Comparison of ENCODE assay signal across 9 mouse cellular contexts in genomic region chr6:139655399-139655798, GRCm38 (mm10).
DNase-seq lines count a peak whose midpoint lies in the region; ATAC-seq and TF ChIP-seq lines count a peak whose summit lies in the region.
"Had no signal": no experiment of that assay in that cellular context is flagged by ENCODE, and none has a peak within 500 bp of the region (broad histone marks: within the 10 kb centered on the region; RNA-seq: fewer than 3 reads in every experiment).

No protein-coding gene starts in this region.

- H3K27ac ChIP-seq in midbrain, embryonic 14.5 days (replicated peaks; ENCODE audit: low read depth, low read length): no peak overlapping the region
- H3K27ac ChIP-seq in midbrain, embryonic 13.5 days: no peak overlapping the region
- H3K27ac ChIP-seq in limb, embryonic 14.5 days (replicated peaks; ENCODE audit: low read depth, low read length): no peak overlapping the region
- H3K27ac ChIP-seq: liver, embryonic 15.5 days had no signal

- H3K36me3 ChIP-seq in midbrain, embryonic 14.5 days (ENCODE audit: control insufficient read depth, insufficient read depth, low read length): no peaks in the 10 kb centered on the region
- no peaks in the 10 kb centered on the region for H3K36me3 ChIP-seq in midbrain, embryonic 13.5 days
- no peaks in the 10 kb centered on the region for H3K36me3 ChIP-seq in limb, embryonic 14.5 days (ENCODE audit: control insufficient read depth, insufficient read depth, low read length)

- no peak for TF ChIP-seq POLR2A in limb, embryonic 14.5 days (IDR thresholded peaks at IDR 0.05; ENCODE audit: borderline replicate concordance, extremely low read depth, insufficient read depth, insufficient read length)

- DNase-seq in gastrocnemius, postnatal 10 days: peak; percentile 24
- DNase-seq in gastrocnemius, postnatal 25 days: no peak
- peak; percentile 80 for DNase-seq in midbrain, embryonic 14.5 days
- DNase-seq in embryo, embryonic 10 days (ENCODE audit: low spot score): peak; percentile 60
- peak; percentile 63 for DNase-seq in limb, embryonic 14.5 days (ENCODE audit: low spot score)
- no peak for DNase-seq in spleen, postnatal 36 days (ENCODE audit: low spot score in 2 of 2)
- DNase-seq in spleen, adult 12 weeks (ENCODE audit: low spot score): no peak

- no peak for ATAC-seq in midbrain, embryonic 14.5 days (ENCODE audit: low FRiP score, low TSS enrichment)
- no peak for ATAC-seq in midbrain, embryonic 13.5 days
- no peak for ATAC-seq in limb, embryonic 14.5 days (ENCODE audit: low FRiP score, low read depth)

- H3K4me3 ChIP-seq in midbrain, embryonic 14.5 days (replicated peaks; ENCODE audit: low read depth, low read length): no peak overlapping the region
- H3K4me3 ChIP-seq in midbrain, embryonic 13.5 days (replicated peaks): no peak overlapping the region
- no peak overlapping the region for H3K4me3 ChIP-seq in limb, embryonic 14.5 days (replicated peaks; ENCODE audit: low read length)
- H3K4me3 ChIP-seq: liver, embryonic 15.5 days had no signal

- H3K4me2 ChIP-seq in midbrain, embryonic 14.5 days (ENCODE audit: low read length): no peak overlapping the region
- no peak overlapping the region for H3K4me2 ChIP-seq in midbrain, embryonic 13.5 days (replicated peaks)
- H3K4me2 ChIP-seq in limb, embryonic 14.5 days (replicated peaks; ENCODE audit: low read depth, low read length, severe bottlenecking): no peak overlapping the region
- H3K4me2 ChIP-seq: liver, embryonic 15.5 days had no signal

- H3K27me3 ChIP-seq in midbrain, embryonic 14.5 days (ENCODE audit: control insufficient read depth, insufficient read depth, low read length): no peaks in the 10 kb centered on the region
- H3K27me3 ChIP-seq in midbrain, embryonic 13.5 days: no peaks in the 10 kb centered on the region
- no peaks in the 10 kb centered on the region for H3K27me3 ChIP-seq in limb, embryonic 14.5 days (ENCODE audit: control insufficient read depth, insufficient read depth, low read length)
- H3K27me3 ChIP-seq: liver, embryonic 15.5 days had no signal

- H3K4me1 ChIP-seq in midbrain, embryonic 14.5 days (ENCODE audit: control insufficient read depth, insufficient read depth, low read length): no peaks in the 10 kb centered on the region
- H3K4me1 ChIP-seq in midbrain, embryonic 13.5 days (replicated peaks): no peaks in the 10 kb centered on the region
- no peaks in the 10 kb centered on the region for H3K4me1 ChIP-seq in limb, embryonic 14.5 days (ENCODE audit: control insufficient read depth, insufficient read depth, low read length)
- H3K4me1 ChIP-seq: liver, embryonic 15.5 days had no signal

- peaks cover 5% of the 10 kb centered on the region for H3K9me3 ChIP-seq in midbrain, embryonic 14.5 days (ENCODE audit: control insufficient read depth, low read length)
- H3K9me3 ChIP-seq in midbrain, embryonic 13.5 days: peaks cover 8% of the 10 kb centered on the region; the same call in 1 of the 2 replicates
- H3K9me3 ChIP-seq in limb, embryonic 14.5 days (ENCODE audit: control insufficient read depth, low read length): no peaks in the 10 kb centered on the region
- H3K9me3 ChIP-seq: liver, embryonic 15.5 days had no signal

- no peak overlapping the region for H3K9ac ChIP-seq in midbrain, embryonic 14.5 days (replicated peaks; ENCODE audit: low read length)
- H3K9ac ChIP-seq in midbrain, embryonic 13.5 days (replicated peaks): no peak overlapping the region
- H3K9ac ChIP-seq in limb, embryonic 14.5 days (ENCODE audit: low read depth, low read length, severe bottlenecking): no peak overlapping the region
- H3K9ac ChIP-seq: liver, embryonic 15.5 days had no signal

- 35% methylated on average over 4 of the region's 4 CpGs for WGBS in midbrain, embryonic 14.5 days
- WGBS in midbrain, embryonic 13.5 days: 31% methylated on average over 4 of the region's 4 CpGs
- 30% methylated on average over 4 of the region's 4 CpGs for WGBS in limb, embryonic 14.5 days

Comparison
In these comparisons a context has a peak if more than half of its experiments do, and no peak if none do; other contexts are left out.
1. DNase-seq: peak in gastrocnemius, postnatal 10 days (single experiment), midbrain, embryonic 14.5 days (single experiment), embryo, embryonic 10 days (single experiment) and limb, embryonic 14.5 days (single experiment); none in gastrocnemius, postnatal 25 days (single experiment), spleen, postnatal 36 days (0 of 2) and spleen, adult 12 weeks (single experiment).